Mouse (Mus musculus): ENCODE data around the gene Ap4s1. TPM values are rescaled to one million over a fixed set of nuclear protein-coding genes. Genes with fewer than 3 reads are reported as not detected.

The Ap4s1 gene
- polyA plus RNA-seq (2017; shearing (Covaris generic)): 51.8 TPM

DNA sequence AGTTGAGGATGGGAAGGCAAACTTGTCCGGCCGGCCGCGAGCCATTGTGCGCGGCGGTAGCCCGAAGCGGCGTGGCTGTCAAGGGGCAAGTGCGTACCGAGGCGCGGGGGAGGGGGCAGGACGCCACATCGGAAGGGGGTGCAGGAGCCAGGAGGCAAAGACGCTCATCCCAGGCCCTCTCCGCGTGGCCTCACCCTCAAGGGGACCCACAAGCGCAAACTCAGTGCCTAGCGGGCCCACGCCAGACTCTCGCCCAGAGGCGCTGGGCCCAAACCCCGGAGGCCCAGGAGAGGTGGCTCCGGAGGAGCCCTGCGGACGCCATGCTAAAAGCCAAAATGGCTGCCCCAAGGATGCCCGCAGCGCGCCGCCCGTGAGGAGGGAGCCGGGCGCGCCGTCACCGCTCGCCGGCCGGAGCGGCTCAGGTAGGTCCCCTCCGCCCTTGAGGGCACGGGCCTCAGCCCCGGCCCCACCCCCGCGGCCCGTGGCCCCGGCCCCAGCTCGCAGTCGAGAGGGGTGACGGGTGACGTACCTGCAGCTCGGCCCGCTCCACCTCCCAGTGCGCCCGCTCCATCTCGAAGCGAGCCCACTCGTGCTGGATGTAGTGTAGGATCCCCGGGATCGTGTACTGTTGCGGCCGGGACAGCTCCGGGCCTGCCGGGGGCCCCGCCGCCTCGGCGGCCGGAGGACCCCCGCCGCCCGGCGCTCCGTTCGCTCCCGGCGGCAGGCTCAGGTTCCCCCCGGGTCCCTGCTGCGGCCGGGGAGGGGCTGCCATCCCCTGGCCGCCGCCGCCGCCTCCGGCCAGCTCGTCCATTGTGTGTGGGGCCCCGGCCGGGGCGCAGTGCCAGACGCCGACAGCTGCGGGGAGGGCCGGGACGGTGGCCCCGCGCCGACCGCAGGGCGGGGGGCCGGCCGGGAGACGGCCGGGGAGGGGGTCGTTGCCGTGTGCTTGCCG is at the start of gene Ap4s1:
Gene Ap4s1, plus strand, starts transcription at position 141 of the 952 bp plus-strand sequence.

DNA sequence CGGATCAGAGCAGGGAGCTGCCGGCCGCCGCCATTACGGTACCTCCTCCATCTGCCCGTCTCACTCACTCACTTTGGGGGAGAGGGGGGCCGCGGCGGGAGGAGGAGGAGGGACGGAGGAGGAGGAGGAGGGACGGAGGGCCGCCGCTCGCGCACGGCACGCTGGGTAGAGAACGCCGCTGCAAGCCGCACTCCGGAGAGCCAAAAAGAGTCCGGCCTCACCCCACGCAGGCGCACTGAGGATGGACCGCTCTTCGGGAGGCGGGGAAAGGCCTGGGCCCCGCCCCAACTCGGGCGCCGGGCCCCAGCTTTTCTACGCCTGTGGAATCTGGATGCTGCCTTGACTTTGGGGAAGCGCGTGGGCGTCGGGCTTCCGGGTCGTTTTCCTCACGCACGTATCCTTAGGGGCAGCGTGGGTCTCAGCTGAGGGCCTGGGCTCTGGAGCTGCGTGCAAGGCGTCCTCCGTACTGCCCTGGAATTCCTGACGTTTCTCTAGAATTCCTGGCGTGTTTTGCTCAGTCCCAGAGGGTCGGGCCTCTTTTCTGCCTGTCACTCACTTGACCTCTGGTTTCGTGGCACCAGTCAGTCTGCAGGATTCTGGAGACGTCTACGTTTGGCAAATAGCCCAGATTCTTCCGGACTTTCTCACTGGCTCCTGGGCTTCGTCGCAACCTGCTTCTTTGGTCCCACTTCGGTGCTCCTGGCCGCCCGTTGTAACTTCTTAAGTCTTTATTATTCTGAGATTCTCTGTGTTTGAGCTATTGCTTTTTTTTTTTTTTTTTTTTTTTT is 1.2 kb downstream of the Ap4s1 start, which contains the start of gene Strn3:
Gene Strn3, minus strand, starts transcription at position 53 of the 788 bp plus-strand sequence.

Other genes starting within 250 kb of the Ap4s1 start
- 0.35 TPM for gene Coch, start 97.7 kb upstream of the Ap4s1 start, polyA plus RNA-seq (2017; shearing (Covaris generic))
- 46.6 TPM for gene Strn3, start 864 bp downstream of the Ap4s1 start, polyA plus RNA-seq (2017; shearing (Covaris generic))
- 86.5 TPM for gene Hectd1, start 138.5 kb downstream of the Ap4s1 start, polyA plus RNA-seq (2017; shearing (Covaris generic))

All from CD4-positive, CD25-positive, alpha-beta regulatory T cell (primary cell).